Mouse (Mus musculus): ENCODE measurements around the gene Gm37240.

Gene Gm37240

DNA sequence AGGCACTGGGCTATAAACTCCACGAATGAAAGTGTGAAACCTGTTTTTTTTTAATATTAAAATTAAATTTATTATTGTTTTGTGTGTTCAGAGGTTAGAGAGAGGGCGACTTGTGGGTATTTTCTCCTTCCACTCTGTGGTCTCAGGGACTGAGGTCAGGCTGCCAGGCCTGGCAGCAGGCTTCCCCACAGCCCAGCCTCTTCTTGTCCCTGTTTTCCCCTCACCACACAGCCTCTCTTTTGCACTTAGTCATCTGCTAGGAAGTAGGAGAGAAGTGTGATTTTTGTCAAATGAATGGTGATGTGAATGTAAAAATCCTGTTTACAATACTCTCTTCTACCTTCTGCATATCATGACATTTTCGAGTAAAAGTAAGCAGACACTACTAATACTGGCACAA, 1079.5 kb downstream of the Gm37240 start:
- DNase-seq: no peak

DNA sequence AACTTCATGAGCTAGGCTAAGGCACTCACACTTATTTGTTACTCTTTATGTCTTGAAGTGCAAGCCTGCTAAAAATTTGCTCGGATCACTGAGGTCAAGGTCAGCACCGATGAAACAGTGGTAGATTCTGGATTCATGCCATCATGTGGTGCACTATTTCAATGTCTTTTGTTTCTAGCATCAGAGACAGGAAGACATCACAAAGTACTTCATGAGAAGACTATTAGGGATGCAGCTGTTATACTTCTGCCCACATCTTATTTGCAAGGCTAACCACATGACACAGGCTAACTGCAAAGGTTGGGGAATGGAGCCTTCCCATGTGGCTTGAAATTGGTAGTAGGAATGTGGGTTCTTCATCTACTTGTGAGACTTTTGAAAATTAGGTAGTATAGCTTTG, 1081.1 kb downstream of the Gm37240 start:
- DNase-seq: no peak

DNA sequence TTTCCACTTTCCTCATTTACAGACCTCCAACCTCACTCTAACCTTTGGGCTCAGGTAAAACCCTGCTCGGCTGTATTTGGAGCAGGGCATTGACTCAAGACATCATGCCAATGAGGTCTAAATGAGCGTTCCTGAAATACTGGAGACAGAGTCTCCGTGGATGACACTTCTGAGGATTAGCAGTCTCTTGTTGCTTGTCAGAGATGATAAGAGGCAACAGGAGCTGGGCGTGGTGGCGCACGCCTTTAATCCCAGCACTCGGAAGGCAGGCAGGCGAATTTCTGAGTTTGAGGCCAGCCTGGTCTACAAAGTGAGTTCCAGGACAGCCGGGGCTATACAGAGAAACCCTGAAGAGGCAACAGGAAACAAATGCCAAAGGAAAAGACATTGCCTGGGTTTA, 1083.3 kb downstream of the Gm37240 start:
- no peak for DNase-seq

DNA sequence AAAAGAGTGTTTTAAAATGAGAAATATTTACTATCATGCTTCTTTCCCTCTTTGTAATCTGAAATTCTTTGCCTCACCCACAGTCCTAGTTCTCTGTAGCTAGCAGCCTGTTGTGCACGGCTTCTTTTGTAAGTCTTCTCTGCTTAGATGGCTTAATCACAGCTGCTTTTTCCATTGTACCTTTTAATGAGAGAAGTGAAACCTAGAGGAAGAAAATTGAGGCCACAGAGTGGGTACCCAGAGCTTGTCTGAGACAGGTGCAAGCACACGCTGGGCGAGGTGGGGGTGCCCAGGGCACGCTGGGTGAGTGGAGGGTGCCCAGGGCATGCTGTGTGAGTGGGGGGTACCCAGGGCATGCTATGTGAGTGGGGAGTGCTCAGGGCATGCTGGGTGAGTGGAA, 1099.4 kb downstream of the Gm37240 start:
- no peak for DNase-seq

DNA sequence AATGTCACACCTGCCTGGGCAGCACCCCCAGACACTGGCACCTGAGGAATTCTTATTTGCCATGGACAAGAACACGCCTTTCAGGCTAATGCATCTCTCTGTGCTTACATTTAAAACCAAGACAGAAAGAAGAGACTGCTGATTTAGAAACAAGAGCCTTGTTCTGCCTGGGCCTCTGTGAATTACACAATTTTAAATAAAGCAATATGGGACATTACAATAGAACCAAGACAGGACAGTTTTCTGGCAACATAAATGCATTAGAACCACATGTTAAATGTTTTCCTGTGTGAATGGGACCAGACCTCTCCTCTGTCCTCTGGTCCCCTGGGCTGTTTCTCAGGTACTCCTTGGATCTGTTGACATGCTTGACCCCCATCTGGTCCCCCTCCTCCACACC, 1111.2 kb downstream of the Gm37240 start:
- no peak for DNase-seq

DNA sequence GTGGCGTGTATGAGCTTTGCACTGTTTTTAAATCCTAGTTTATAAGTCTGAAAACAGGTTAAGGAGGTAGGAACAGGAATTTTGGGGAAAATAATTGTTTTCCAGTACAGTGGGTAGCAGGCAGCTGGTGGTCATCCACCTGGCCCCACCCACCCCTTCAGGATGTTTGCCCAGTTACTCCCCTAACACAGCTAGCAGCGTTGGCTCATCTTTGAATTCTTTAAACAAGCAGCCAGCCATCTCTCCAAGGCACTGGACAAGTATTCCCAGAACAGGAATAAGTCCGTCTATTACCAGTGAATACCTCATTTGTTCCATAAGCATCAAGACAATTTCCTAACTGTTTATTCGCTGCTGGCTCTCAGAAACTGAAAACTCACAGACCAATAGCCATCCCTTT, 1111.7 kb downstream of the Gm37240 start:
- DNase-seq: no peak

GRCm38 (mm10) chr3:84775067-84775423, 1112.3 kb downstream of the Gm37240 start:
- no peak for DNase-seq

DNA sequence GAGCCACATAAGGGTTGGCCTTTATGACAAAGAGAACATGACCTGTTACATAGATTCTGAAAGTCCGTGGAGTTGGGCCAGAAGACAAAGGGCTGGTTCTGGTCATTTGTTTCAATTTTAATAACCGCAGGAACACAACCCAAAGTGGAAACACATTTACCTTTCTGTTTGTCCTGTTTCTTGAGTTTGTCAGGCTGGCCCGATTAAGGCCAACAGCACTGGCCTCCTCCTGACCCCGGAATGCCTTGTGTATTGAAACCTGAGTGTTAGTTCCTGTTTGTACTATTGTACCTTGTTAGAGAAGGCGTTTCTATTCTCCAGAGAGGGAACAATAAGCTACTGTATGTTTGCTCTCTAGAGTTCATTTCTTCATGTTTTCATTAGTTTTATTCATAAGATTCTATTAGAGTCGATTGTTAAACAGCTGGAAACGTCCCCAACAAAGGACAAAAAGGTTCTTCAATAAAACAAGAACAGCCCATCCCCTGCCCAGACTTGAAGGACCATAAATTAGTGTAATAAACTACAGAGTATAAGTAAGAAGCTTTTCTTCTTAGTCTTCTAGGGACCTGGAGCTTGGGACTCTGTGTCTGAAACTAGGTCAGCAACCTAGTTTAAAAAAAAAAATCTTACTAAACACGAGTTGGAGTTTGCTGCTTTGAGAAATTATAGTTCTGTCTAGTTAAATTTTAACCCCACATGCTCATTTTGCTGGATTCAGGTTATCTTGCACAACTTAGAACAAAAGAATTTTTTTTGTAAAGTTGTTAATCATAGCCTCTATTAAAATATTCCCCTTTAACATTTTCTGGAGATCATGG, 1112.9 kb downstream of the Gm37240 start:
- DNase-seq: no peak

DNA sequence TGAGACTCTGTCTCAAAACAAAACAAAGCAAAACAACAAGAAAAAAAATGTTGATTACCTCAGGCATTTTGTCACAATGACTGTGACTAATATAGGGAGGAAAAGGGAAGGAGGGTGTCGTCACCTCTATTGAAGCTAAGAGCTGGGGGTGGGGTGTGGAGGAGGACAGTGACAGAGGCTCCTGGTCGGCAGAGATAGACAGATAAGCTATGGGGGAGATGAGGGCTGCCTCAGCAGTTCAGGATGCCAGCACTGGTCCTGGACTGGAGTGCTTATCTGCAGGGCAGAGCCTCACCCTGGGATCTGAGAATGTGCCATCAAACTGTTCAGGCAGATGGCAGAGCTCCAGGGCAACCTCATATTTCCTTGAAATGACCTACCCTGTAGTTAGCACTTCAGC, 1115.3 kb downstream of the Gm37240 start:
- no peak for DNase-seq

- DNase-seq: no peak
Measured at GRCm38 (mm10) chr3:84770518-84770917, 1116.8 kb downstream of the Gm37240 start.

GRCm38 (mm10) chr3:84769411-84769810, 1117.9 kb downstream of the Gm37240 start:
- no peak for DNase-seq

GRCm38 (mm10) chr3:84768940-84769339, 1118.4 kb downstream of the Gm37240 start:
- no peak for DNase-seq

GRCm38 (mm10) chr3:84753816-84754215, 1133.5 kb downstream of the Gm37240 start:
- DNase-seq: no peak

- no peak for DNase-seq
Measured at GRCm38 (mm10) chr3:84749222-84749621, 1138.1 kb downstream of the Gm37240 start.

DNA sequence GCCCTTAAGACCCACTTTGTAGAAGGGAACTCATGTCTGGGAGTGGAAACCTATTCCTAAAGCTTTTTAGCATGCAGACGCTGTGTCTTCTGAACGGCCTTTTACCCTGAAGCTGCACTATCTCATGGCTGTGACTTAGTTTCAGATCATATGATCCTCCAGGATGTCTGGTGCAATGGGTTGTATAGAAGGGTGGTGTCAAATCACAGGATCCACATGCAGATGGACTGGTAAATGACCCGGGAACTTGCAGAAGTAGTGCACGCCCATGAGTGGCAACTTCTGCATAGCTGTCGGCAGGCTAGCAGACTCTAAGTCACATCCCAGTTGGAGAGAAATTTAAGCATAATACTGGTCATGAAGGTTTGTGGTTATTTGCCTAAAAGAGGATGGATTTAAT, 1139.2 kb downstream of the Gm37240 start:
- no peak for DNase-seq

GRCm38 (mm10) chr3:84745537-84746189, 1141.7 kb downstream of the Gm37240 start:
- peak in 1 of 2 experiments; percentile 32 for DNase-seq

DNA sequence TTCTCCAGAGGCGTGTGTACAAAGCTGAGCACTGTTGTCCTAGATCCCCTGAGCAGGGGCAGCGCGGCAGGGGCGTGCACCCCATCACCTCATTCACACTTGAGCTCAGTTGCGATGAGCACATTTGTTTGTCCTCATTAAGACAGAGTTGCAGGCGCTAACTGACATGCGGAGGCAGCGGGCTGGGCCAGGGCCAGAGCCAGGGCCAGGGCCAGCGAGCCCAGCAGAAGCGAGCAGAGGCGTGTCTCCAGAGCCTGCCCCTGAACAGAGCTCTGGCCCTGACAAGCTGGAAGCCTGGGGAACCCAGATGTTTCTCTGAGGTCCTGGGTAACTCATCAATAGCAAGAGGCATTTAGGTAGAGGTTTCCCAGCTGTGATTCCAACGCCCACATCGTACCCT, 1142.6 kb downstream of the Gm37240 start:
- no peak for DNase-seq

GRCm38 (mm10) chr3:84740050-84740596, 1147.2 kb downstream of the Gm37240 start:
- DNase-seq: no peak

- DNase-seq: no peak
Measured at GRCm38 (mm10) chr3:84737137-84737536, 1150.2 kb downstream of the Gm37240 start.

GRCm38 (mm10) chr3:84735716-84736115, 1151.6 kb downstream of the Gm37240 start:
- DNase-seq: no peak

- DNase-seq: peak; percentile 15 to 16
Measured at GRCm38 (mm10) chr3:84732516-84732915, 1154.8 kb downstream of the Gm37240 start.

GRCm38 (mm10) chr3:84732016-84732502, 1155.3 kb downstream of the Gm37240 start:
- peak; percentile 52 to 57 for DNase-seq

DNA sequence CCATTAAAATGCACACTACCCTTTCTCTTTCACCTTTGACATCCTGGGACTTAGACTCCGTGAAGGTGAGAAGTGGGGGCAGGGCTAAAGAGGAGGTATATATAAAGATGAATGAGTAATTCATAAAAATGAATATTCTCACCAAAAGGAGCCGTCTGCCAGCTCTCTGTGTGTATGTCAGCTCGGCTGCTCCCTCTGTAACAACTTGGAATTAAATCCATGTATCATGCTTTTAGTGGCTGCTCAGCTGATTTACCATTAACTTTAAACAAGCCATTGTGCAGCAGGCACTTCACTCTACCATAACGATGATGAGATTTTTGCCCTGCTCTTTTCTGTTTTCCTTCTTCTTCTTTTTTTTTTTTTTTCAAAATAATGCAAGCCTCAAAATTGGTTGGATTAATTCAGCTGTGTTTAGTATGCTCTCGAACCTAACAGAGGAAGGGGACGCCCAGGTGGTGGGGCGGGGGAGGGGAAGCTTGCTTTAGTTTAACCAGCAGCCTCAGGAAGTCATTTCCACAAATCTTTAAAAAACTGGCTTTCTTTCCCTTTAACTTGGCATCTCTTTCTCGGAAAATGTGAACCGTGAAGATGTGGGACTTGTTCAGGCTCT, 1155.8 kb downstream of the Gm37240 start:
- no peak for DNase-seq

- no peak for DNase-seq
Measured at GRCm38 (mm10) chr3:84731003-84731402, 1156.3 kb downstream of the Gm37240 start.
